Comparison of ENCODE assay signal across 9 mouse cellular contexts in the genomic region with DNA sequence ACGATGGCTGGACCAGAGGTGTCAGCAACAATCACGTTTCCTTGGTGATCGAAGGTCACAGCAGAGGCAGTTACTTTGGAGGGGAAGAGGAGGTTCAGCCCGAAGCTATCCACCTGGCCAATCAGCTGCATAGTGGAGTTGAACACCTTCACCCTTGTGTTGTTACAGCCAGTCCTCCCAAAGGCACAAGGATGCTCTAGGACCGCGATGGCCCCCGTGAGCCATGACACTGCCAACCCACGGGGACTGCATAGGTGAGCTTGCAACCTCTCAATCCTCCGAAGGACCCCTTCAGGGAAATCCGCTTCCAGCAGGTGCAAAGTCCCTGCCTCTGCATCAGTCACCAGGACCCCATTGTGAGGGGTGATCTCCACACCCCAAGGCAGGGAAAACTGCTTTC. TPM values are rescaled to one million over a fixed set of nuclear protein-coding genes. Genes with fewer than 3 reads are reported as not detected.
DNase-seq lines count a peak whose midpoint lies in the region; ATAC-seq and TF ChIP-seq lines count a peak whose summit lies in the region.
"Had no signal": no experiment of that assay in that cellular context is flagged by ENCODE, and none has a peak within 500 bp of the region (broad histone marks: within the 10 kb centered on the region; RNA-seq: fewer than 3 reads in every experiment).

No protein-coding gene starts in this region.

- no peaks in the 10 kb centered on the region for H3K36me3 ChIP-seq in heart, embryonic 13.5 days
- H3K36me3 ChIP-seq in hindbrain, embryonic 11.5 days (ENCODE audit: control insufficient read depth, insufficient read depth, low read length) = no peaks in the 10 kb centered on the region
- H3K36me3 ChIP-seq in midbrain, embryonic 11.5 days (ENCODE audit: control insufficient read depth, insufficient read depth, low read length) = no peaks in the 10 kb centered on the region

- peak overlapping the region; percentile 99 for H3K4me2 ChIP-seq in heart, embryonic 13.5 days
- H3K4me2 ChIP-seq in hindbrain, embryonic 11.5 days (replicated peaks; ENCODE audit: low read depth, low read length) = peak overlapping the region; percentile 87
- H3K4me2 ChIP-seq in midbrain, embryonic 11.5 days = peak overlapping the region; percentile 94

- ATAC-seq in heart, embryonic 13.5 days (ENCODE audit: extremely low read depth, insufficient number of reproducible peaks, low FRiP score, low TSS enrichment) = no peak
- ATAC-seq in hindbrain, embryonic 11.5 days (ENCODE audit: low FRiP score) = 0 out of 2 replicates have a peak, but pooled peaks have one; percentile 3
- ATAC-seq in midbrain, embryonic 11.5 days (ENCODE audit: low FRiP score) = no peak; the same call in 1 of the 2 replicates

- H3K4me1 ChIP-seq in heart, embryonic 13.5 days = peaks cover 7% of the 10 kb centered on the region
- 0 out of 2 replicates have a peak, but pooled peaks cover 2% of the 10 kb centered on the region for H3K4me1 ChIP-seq in bone marrow macrophage, adult 2 months (ENCODE audit: control insufficient read depth, insufficient read depth, low read length)
- no peaks in the 10 kb centered on the region; the same call in 1 of the 2 replicates for H3K4me1 ChIP-seq in hindbrain, embryonic 11.5 days (replicated peaks; ENCODE audit: control insufficient read depth, insufficient read depth, low read length)
- peaks cover 5% of the 10 kb centered on the region for H3K4me1 ChIP-seq in midbrain, embryonic 11.5 days (ENCODE audit: control insufficient read depth, insufficient read depth, low read length)

- no peak for DNase-seq in heart, adult 9 months (ENCODE audit: low spot score in 2 of 2)
- DNase-seq in hindbrain, embryonic 11.5 days (ENCODE audit: low spot score) = no peak
- no peak for DNase-seq in midbrain, embryonic 11.5 days (ENCODE audit: low spot score, missing footprints)
- no peak for DNase-seq in gastrocnemius, postnatal 25 days
- no peak for DNase-seq in urinary bladder, adult 18-20 months (ENCODE audit: low spot score in 2 of 2)
- no peak for DNase-seq in frontal cortex, postnatal 10 days (ENCODE audit: low spot score in 2 of 2)

- 54% methylated on average over 10 of the region's 10 CpGs for WGBS in heart, embryonic 13.5 days
- WGBS in hindbrain, embryonic 11.5 days = 64% methylated on average over 10 of the region's 10 CpGs
- 61% methylated on average over 10 of the region's 10 CpGs for WGBS in midbrain, embryonic 11.5 days

- H3K27me3 ChIP-seq in heart, embryonic 13.5 days (replicated peaks) = peaks cover 11% of the 10 kb centered on the region
- H3K27me3 ChIP-seq in hindbrain, embryonic 11.5 days (ENCODE audit: control insufficient read depth, insufficient read depth, low read length) = peaks cover 10% of the 10 kb centered on the region
- H3K27me3 ChIP-seq in midbrain, embryonic 11.5 days (ENCODE audit: control insufficient read depth, insufficient read depth, low read length) = peaks cover 7% of the 10 kb centered on the region

- peaks cover 22% of the 10 kb centered on the region for H3K9me3 ChIP-seq in heart, embryonic 13.5 days
- H3K9me3 ChIP-seq in hindbrain, embryonic 11.5 days (ENCODE audit: control insufficient read depth, low read length) = no peaks in the 10 kb centered on the region; the same call in 1 of the 2 replicates
- peaks cover 15% of the 10 kb centered on the region; the same call in 1 of the 2 replicates for H3K9me3 ChIP-seq in midbrain, embryonic 11.5 days (ENCODE audit: control insufficient read depth, low read length)

- no peak for TF ChIP-seq POLR2A in bone marrow macrophage, adult 2 months (IDR thresholded peaks at IDR 0.05; ENCODE audit: borderline replicate concordance, low read depth, low read length)

- H3K4me3 ChIP-seq in heart, embryonic 13.5 days = peak overlapping the region; percentile 67
- peak overlapping the region; percentile 65; the same call in 1 of the 2 replicates for H3K4me3 ChIP-seq in bone marrow macrophage, adult 2 months (ENCODE audit: insufficient read depth, low read length)
- H3K4me3 ChIP-seq in hindbrain, embryonic 11.5 days (ENCODE audit: low read depth, low read length) = peak overlapping the region; percentile 55
- H3K4me3 ChIP-seq in midbrain, embryonic 11.5 days (ENCODE audit: low read depth, low read length) = peak overlapping the region; percentile 55

- no peak for TF ChIP-seq CTCF in bone marrow macrophage, adult 2 months (IDR thresholded peaks at IDR 0.05; ENCODE audit: low read depth, low read length)

- H3K27ac ChIP-seq in heart, embryonic 13.5 days (replicated peaks) = no peak overlapping the region
- H3K27ac ChIP-seq in bone marrow macrophage, adult 2 months (ENCODE audit: insufficient read depth, low read depth, low read length) = no peak overlapping the region
- H3K27ac ChIP-seq in hindbrain, embryonic 11.5 days (ENCODE audit: low read depth, low read length) = no peak overlapping the region
- no peak overlapping the region for H3K27ac ChIP-seq in midbrain, embryonic 11.5 days (ENCODE audit: low read depth, low read length)

- H3K9ac ChIP-seq in heart, embryonic 13.5 days = no peak overlapping the region
- no peak overlapping the region for H3K9ac ChIP-seq in hindbrain, embryonic 11.5 days (ENCODE audit: low read depth, low read length)
- no peak overlapping the region for H3K9ac ChIP-seq in midbrain, embryonic 11.5 days (ENCODE audit: low read length)

RNA-seq across cellular contexts. Expression of a gene that starts 0.9 kb away (rescaled TPM):
- polyA plus RNA-seq in heart, embryonic 13.5 days (2015; fragmentation: Nextera tagmentation; extraction: Ambion mirVana) = 3.8 and 4.1 TPM in 2 replicates
- 1.2 and 1.3 TPM in 2 replicates for polyA plus RNA-seq in bone marrow macrophage, adult 2 months (2012; ENCODE audit: insufficient read depth, insufficient read length, missing spikeins)
- 5.7 and 6.8 TPM in 2 replicates for polyA plus RNA-seq in hindbrain, embryonic 11.5 days (2014; fragmentation: Nextera tagmentation; extraction: Ambion mirVana)
- polyA plus RNA-seq in midbrain, embryonic 11.5 days (2014; fragmentation: Nextera tagmentation; extraction: Ambion mirVana) = 6.3 and 7.3 TPM in 2 replicates
- 1 to 10 TPM; 3.7 to 4.6 TPM for total RNA-seq in gastrocnemius, postnatal 25 days (2021)
- total RNA-seq: neutrophil, adult 5-6 weeks had no signal

RNA-seq across cellular contexts. Expression of a gene that starts 29.6 kb away (rescaled TPM):
- polyA plus RNA-seq in heart, embryonic 13.5 days (2015; fragmentation: Nextera tagmentation; extraction: Ambion mirVana) = 6.6 and 7.0 TPM in 2 replicates
- 11.6 and 13.7 TPM in 2 replicates for polyA plus RNA-seq in bone marrow macrophage, adult 2 months (2012; ENCODE audit: insufficient read depth, insufficient read length, missing spikeins)
- polyA plus RNA-seq in hindbrain, embryonic 11.5 days (2014; fragmentation: Nextera tagmentation; extraction: Ambion mirVana) = 14.9 and 21.9 TPM in 2 replicates
- 20.2 and 20.5 TPM in 2 replicates for polyA plus RNA-seq in midbrain, embryonic 11.5 days (2014; fragmentation: Nextera tagmentation; extraction: Ambion mirVana)
- total RNA-seq in gastrocnemius, postnatal 25 days (2021) = 1 to 10 TPM; 5.6 to 7.2 TPM

RNA-seq across cellular contexts. Expression of a gene that starts 30.8 kb away (rescaled TPM):
- 11.9 and 13.1 TPM in 2 replicates for polyA plus RNA-seq in heart, embryonic 13.5 days (2015; fragmentation: Nextera tagmentation; extraction: Ambion mirVana)
- 6.2 and 14.1 TPM in 2 replicates for polyA plus RNA-seq in bone marrow macrophage, adult 2 months (2012; ENCODE audit: insufficient read depth, insufficient read length, missing spikeins)
- polyA plus RNA-seq in hindbrain, embryonic 11.5 days (2014; fragmentation: Nextera tagmentation; extraction: Ambion mirVana) = 44.2 and 47.8 TPM in 2 replicates
- 39.3 and 42.2 TPM in 2 replicates for polyA plus RNA-seq in midbrain, embryonic 11.5 days (2014; fragmentation: Nextera tagmentation; extraction: Ambion mirVana)
- total RNA-seq in gastrocnemius, postnatal 25 days (2021) = 1 to 10 TPM; 4.1 to 5.1 TPM
